Mouse (Mus musculus) embryonic fibroblast, embryonic 13.5 days (primary cell): ENCODE measurements at regions not wholly inside any gene's neighbourhood (a gene's known extent, or its start where the extent isn't known, plus 50 kb on each side); places are given as distances from the start of the nearest gene placed in this dataset.

Experiments
- CTCF ChIP-seq: IDR thresholded peaks from 2 replicates; pipeline ENCODE4 v1.5.1; 2011; ENCODE audit warnings: mild to moderate bottlenecking, control low read depth, low read length, moderate library complexity, borderline replicate concordance; ENCODE audit not compliant: insufficient read depth
- POLR2A ChIP-seq: IDR thresholded peaks from 2 replicates; pipeline ENCODE4 v1.6.1; 2011; ENCODE audit warnings: low read depth, mild to moderate bottlenecking, control low read depth, low read length, moderate library complexity

GRCm38 (mm10) chr17:47135391-47135790, 125.0 kb upstream of the Ubr2 start:
- no peak for TF ChIP-seq CTCF
- TF ChIP-seq POLR2A: no peak
